Mouse (Mus musculus) brain, embryonic 14.5 days (tissue): ENCODE results near the gene Crocc2.

Experiments
- CTCF ChIP-seq: fragments of 200-500 bp; IDR thresholded peaks from 2 replicates; pipeline ENCODE4 v1.5.1; 2012; ENCODE audit warnings: inconsistent platforms, mild to moderate bottlenecking, moderate library complexity, borderline replicate concordance; ENCODE audit not compliant: insufficient read depth, insufficient read length; ENCODE audit errors: extremely low read depth
- POLR2A ChIP-seq: fragments of 200-500 bp; IDR thresholded peaks from 2 replicates; pipeline ENCODE4 v1.6.1; 2012; ENCODE audit warnings: mild to moderate bottlenecking, inconsistent platforms, borderline replicate concordance; ENCODE audit not compliant: poor library complexity, insufficient read depth, insufficient read length, severe bottlenecking; ENCODE audit errors: extremely low read depth

DNA sequence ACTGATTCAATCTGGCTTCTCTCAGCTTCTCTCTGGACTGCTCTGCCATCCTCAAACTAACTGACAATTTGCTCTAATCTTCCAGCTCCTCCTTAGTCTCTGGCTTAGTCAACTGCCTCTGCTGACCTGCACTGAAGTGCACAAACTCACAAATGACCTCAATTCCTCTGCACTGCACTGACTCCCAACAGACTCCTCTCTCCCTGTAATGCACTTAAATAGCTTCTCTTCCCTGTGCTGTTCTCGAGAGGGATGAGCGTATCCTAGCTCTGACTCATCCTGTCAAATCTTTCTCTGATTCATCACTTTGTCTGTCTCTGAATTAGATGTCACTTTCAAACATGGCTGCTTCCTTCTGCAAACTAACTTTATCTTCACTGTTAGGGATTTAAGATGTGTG lies 99.7 kb downstream of the Crocc2 start:
- TF ChIP-seq POLR2A: no peak
- TF ChIP-seq CTCF: no peak
